18 mouse cellular contexts compared by ENCODE assay signal in the genomic region with DNA sequence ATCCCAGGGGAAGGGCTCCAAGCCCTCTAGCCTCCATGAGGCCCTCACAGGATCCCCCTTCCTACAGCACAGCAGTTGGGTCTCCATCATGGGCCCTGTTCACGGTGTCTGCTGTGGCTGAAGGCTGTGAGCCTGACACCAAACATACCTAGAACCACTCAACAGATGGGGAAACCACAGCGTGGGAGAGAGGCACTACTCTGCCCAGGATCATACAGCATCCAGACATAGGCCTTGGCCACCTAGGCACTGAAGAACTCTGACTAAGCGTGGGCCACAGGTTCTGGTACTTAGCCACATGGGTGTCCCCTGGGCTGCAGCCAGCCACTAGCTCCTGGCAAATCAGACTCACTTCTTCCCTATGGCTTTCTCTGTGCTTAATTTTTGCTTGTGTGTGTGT. TPM values are rescaled to one million over a fixed set of nuclear protein-coding genes. Genes with fewer than 3 reads are reported as not detected.
DNase-seq lines count a peak whose midpoint lies in the region; ATAC-seq lines count a peak whose summit lies in the region.
"Had no signal": no experiment of that assay in that cellular context is flagged by ENCODE, and none has a peak within 500 bp of the region (broad histone marks: within the 10 kb centered on the region; RNA-seq: fewer than 3 reads in every experiment).

No protein-coding gene starts in this region.

- H3K36me3 ChIP-seq in heart, embryonic 10.5 days: no peaks in the 10 kb centered on the region
- H3K36me3 ChIP-seq in neural tube, embryonic 13.5 days: no peaks in the 10 kb centered on the region
- H3K36me3 ChIP-seq in hindbrain, embryonic 16.5 days (ENCODE audit: control insufficient read depth, insufficient read depth, low read length): no peaks in the 10 kb centered on the region
- H3K36me3 ChIP-seq: midbrain, embryonic 15.5 days; neural tube, embryonic 12.5 days had no signal

- no peak for DNase-seq in heart, embryonic 10.5 days (ENCODE audit: low spot score)
- DNase-seq in heart, adult 8-10 months (ENCODE audit: low spot score): no peak
- no peak for DNase-seq in neural tube, embryonic 10.5 days (ENCODE audit: extremely low spot score, low spot score)
- no peak for DNase-seq in urinary bladder, postnatal 25 days (ENCODE audit: low spot score)
- DNase-seq: cerebellum, postnatal 36 days; gastrocnemius, postnatal 25 days; kidney, adult 9 months; lung, adult 18-20 months; thymus, postnatal 4 days had no signal

- no peak overlapping the region for H3K9ac ChIP-seq in neural tube, embryonic 13.5 days
- H3K9ac ChIP-seq in hindbrain, embryonic 16.5 days (ENCODE audit: low read depth, low read length): no peak overlapping the region
- H3K9ac ChIP-seq: limb, embryonic 15.5 days; midbrain, embryonic 15.5 days; neural tube, embryonic 12.5 days had no signal

- no peak overlapping the region for H3K4me2 ChIP-seq in neural tube, embryonic 13.5 days
- H3K4me2 ChIP-seq in hindbrain, embryonic 16.5 days (ENCODE audit: low read length): no peak overlapping the region
- H3K4me2 ChIP-seq: limb, embryonic 15.5 days; midbrain, embryonic 15.5 days had no signal

- H3K27me3 ChIP-seq in heart, embryonic 10.5 days (ENCODE audit: insufficient read depth, poor library complexity, severe bottlenecking): no peaks in the 10 kb centered on the region
- H3K27me3 ChIP-seq in neural tube, embryonic 13.5 days: no peaks in the 10 kb centered on the region
- no peaks in the 10 kb centered on the region for H3K27me3 ChIP-seq in hindbrain, embryonic 16.5 days (replicated peaks; ENCODE audit: control insufficient read depth, insufficient read depth, low read length)
- H3K27me3 ChIP-seq: limb, embryonic 15.5 days; midbrain, embryonic 15.5 days; neural tube, embryonic 12.5 days had no signal

- H3K4me3 ChIP-seq in heart, embryonic 10.5 days: no peak overlapping the region
- no peak overlapping the region for H3K4me3 ChIP-seq in neural tube, embryonic 13.5 days
- no peak overlapping the region for H3K4me3 ChIP-seq in hindbrain, embryonic 16.5 days (ENCODE audit: low read length)
- H3K4me3 ChIP-seq: left cerebral cortex, adult 2 months; limb, embryonic 15.5 days; midbrain, embryonic 15.5 days; neural tube, embryonic 12.5 days had no signal

- no peak for ATAC-seq in neural tube, embryonic 13.5 days (ENCODE audit: low read depth)
- no peak for ATAC-seq in hindbrain, embryonic 16.5 days
- no peak; the same call in 1 of the 2 replicates for ATAC-seq in frontal cortex, adult (ENCODE audit: low TSS enrichment)
- ATAC-seq: midbrain, embryonic 15.5 days had no signal

- WGBS in heart, embryonic 10.5 days: 88% methylated on average over 3 of the region's 3 CpGs
- 85% methylated on average over 3 of the region's 3 CpGs for WGBS in neural tube, embryonic 13.5 days
- 68% methylated on average over 3 of the region's 3 CpGs for WGBS in hindbrain, embryonic 16.5 days

- H3K9me3 ChIP-seq in heart, embryonic 10.5 days: no peaks in the 10 kb centered on the region
- H3K9me3 ChIP-seq in neural tube, embryonic 13.5 days: no peaks in the 10 kb centered on the region
- no peaks in the 10 kb centered on the region for H3K9me3 ChIP-seq in hindbrain, embryonic 16.5 days (ENCODE audit: control insufficient read depth, low read length)
- H3K9me3 ChIP-seq: limb, embryonic 15.5 days; midbrain, embryonic 15.5 days; neural tube, embryonic 12.5 days had no signal

- peak overlapping the region; percentile 31 for H3K27ac ChIP-seq in heart, embryonic 10.5 days
- peak overlapping the region; percentile 77 for H3K27ac ChIP-seq in neural tube, embryonic 13.5 days (replicated peaks)
- H3K27ac ChIP-seq in hindbrain, embryonic 16.5 days (ENCODE audit: low read depth, low read length): 0 out of 2 replicates have a peak overlapping the region, but pooled peaks have one; percentile 18
- H3K27ac ChIP-seq: macrophage; midbrain, embryonic 15.5 days; stomach, postnatal 0 days had no signal

- peaks cover 94% of the 10 kb centered on the region for H3K4me1 ChIP-seq in heart, embryonic 10.5 days
- H3K4me1 ChIP-seq in neural tube, embryonic 13.5 days (replicated peaks): peaks cover 94% of the 10 kb centered on the region
- peaks cover 80% of the 10 kb centered on the region for H3K4me1 ChIP-seq in hindbrain, embryonic 16.5 days (ENCODE audit: control insufficient read depth, insufficient read depth, low read depth, low read length)

RNA-seq across cellular contexts. Expression of a gene that starts 48.6 kb away (rescaled TPM):
- polyA plus RNA-seq in heart, embryonic 10.5 days (2016; fragmentation: Nextera tagmentation; extraction: Ambion mirVana): 17.8 and 23.3 TPM in 2 replicates
- 10 to 100 TPM; 81.6 to 92.4 (median 84.5) TPM for total RNA-seq in heart, adult 8-10 months (2022)
- polyA plus RNA-seq in neural tube, embryonic 13.5 days (2015; fragmentation: Nextera tagmentation; extraction: Ambion mirVana): 29.2 and 30.4 TPM in 2 replicates
- polyA plus RNA-seq in hindbrain, embryonic 16.5 days (2015; fragmentation: Nextera tagmentation; extraction: Ambion mirVana): 23.3 and 26.2 TPM in 2 replicates

Comparison
In these comparisons a context has a peak if more than half of its experiments do, and no peak if none do; other contexts are left out.
1. H3K27ac ChIP-seq: peak in every context shown above with its lines; median percentile 77 in neural tube, embryonic 13.5 days; 31 in heart, embryonic 10.5 days; 18 in hindbrain, embryonic 16.5 days.